Mouse (Mus musculus): ENCODE measurements around the gene Zcchc17. TPM values are rescaled to one million over a fixed set of nuclear protein-coding genes. Genes with fewer than 3 reads are reported as not detected.

Zcchc17 gene
- total RNA-seq, 1 experiment from 2014 or later, result 83.8 TPM

DNA sequence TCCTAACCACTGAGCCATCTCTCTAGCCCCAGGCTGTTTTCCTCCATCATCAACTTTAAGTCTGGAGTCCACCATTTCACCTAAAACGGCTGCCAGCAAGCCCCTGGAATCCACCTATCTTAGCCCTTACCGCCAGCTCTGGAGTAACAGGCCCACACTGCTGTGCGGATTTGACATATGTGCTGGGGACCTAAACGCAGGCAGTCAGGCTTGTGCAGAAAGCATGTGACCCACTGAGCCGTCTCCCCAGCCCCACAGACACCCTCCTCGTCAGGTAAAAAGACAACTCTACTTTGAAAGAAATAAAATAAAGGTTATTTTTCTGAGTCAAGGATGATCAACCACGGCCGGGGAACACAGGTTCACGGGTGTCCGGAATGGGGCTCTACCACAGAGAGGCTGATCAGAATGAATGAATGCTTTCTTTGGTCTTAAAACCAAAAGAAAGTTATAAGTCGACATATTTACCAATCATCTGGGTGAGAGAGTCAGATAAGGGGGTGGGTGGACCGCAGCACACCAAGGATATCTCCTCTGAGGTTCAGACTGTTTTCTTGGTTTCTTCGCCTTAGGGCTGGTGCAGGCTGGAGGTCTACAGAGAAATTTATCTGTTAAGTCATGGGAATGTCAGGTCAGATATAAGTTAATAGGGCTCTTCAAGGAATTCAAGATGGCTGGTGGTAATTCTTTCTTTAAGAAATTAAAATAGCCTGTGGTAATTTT lies 63.3 kb downstream of the Zcchc17 start:
- no peak for ATAC-seq (replicated peaks; ENCODE audit: insufficient number of reproducible peaks, low FRiP score, low TSS enrichment, poor library complexity, severe bottlenecking)

DNA sequence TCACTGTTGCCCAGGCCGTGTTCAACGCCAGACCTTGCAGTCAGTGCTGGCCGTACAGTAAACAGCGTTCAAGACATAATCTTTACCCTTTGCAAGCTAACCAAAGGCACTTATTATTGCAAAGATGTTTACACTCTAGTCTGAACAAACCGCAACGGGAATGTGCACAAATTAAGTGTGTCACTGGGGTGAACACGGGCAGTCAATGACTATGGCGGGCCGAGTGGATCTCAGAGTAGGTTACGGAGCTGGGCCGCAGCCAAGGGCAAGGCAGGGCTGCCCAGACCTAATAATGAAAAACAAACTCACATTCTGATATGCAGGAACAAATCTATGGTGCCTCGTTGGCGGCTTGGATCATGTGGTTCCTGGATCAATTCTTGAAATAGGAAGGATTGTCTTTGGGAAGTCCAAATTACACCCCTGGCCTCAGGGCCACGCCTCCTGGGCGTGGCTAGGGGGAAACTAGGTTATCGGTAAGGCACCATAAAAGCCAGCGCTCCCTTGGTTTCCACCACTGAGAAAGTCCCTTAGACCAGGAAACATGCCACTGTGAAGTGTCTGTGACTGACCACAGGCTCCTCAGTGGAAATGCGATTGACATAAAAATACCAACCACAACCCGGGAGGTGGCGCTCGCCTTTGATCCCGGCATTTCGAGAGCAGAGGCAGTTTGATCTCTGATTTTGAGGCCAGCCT lies 64.5 kb downstream of the Zcchc17 start:
- ATAC-seq (replicated peaks; ENCODE audit: insufficient number of reproducible peaks, low FRiP score, low TSS enrichment, poor library complexity, severe bottlenecking), result no peak

DNA sequence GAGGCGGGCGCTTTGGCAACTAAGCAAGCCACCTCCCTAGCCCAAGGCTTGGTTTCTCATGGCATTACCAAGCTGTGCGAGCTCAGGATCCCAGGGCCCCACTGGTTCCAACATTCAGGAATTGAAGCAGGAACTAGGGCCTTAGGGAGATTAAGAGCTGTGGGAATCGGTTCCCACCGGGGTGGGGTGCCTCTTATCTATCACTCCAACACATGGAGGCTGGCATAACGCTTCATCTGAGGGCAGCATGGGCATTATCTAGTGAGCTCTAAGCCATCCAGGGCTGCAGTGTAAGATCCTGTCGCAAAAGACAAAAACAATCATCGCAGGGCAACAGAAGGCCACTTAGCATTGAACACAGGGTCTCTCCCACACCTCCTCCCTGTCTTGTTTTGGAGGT lies 65.2 kb downstream of the Zcchc17 start:
- no peak for ATAC-seq (replicated peaks; ENCODE audit: insufficient number of reproducible peaks, low FRiP score, low TSS enrichment, poor library complexity, severe bottlenecking)

DNA sequence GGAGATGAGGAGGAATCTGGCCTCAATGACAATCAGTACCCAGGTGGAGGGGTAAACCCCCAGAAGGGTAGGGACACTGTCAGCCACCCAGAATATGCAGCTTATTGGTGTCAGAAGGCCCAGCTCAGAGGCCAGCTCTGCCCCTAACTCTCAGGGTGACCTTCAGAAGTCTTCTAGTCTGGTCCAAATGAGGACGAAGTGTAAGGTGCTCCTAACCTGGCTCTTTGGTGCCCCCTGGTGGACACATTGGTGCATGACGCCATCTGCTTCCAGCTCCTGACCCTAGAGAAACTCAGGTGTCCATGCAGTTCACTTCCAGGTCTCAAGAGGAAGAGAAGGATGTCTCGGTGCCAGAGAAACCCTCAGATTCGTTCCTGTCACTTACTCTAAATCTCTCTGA lies 67.5 kb downstream of the Zcchc17 start:
- ATAC-seq (replicated peaks; ENCODE audit: insufficient number of reproducible peaks, low FRiP score, low TSS enrichment, poor library complexity, severe bottlenecking), result peak; percentile 80

- ATAC-seq (replicated peaks; ENCODE audit: insufficient number of reproducible peaks, low FRiP score, low TSS enrichment, poor library complexity, severe bottlenecking), result no peak
Measured at GRCm38 (mm10) chr4:130289824-130290223, 69.9 kb downstream of the Zcchc17 start.

DNA sequence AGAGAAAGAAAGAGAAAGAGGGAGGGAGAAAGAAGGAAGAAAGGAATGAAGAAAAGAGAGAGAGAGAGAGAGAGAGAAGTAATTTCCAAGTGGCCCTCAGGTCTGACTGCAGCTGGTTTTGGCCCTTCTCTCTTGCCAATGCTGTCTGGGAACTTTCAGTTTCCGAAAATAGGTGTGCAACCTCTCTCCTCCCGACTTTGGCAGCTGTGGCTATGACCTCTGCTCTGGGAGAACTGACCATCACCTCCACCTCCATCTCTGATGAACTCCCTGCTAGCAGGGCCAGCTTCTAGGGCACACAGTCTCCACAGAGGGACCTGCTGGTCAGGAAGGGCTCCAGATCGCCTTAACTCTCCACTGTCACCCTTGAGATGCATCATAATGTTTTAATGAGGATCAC lies 73.2 kb downstream of the Zcchc17 start:
- ATAC-seq (replicated peaks; ENCODE audit: insufficient number of reproducible peaks, low FRiP score, low TSS enrichment, poor library complexity, severe bottlenecking), result no peak

DNA sequence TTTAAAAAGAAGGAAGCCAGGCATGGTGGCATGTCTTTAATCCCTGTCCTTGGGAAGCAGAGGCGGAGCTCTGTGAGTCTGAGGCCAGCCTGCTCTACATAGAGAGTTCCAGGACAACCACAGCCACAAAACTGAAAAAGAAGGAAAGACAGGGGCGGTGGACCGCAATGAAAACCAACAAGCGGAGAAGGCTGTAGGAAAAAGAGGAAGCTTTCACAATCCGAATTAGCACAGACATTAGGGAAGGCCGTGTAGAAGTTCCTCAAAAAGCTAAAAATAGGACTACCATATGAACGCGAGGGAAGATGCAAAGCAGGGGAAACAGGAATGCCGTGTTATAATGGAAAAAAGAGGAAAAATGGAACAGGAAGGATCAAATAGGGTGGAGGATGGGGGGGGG lies 75.9 kb downstream of the Zcchc17 start:
- 0 out of 2 replicates have a peak, but pooled peaks have one; percentile 40 for ATAC-seq (replicated peaks; ENCODE audit: insufficient number of reproducible peaks, low FRiP score, low TSS enrichment, poor library complexity, severe bottlenecking)

GRCm38 (mm10) chr4:130282856-130283255 lies 76.9 kb downstream of the Zcchc17 start:
- ATAC-seq (replicated peaks; ENCODE audit: insufficient number of reproducible peaks, low FRiP score, low TSS enrichment, poor library complexity, severe bottlenecking), result no peak

GRCm38 (mm10) chr4:130279105-130279504 lies 80.6 kb downstream of the Zcchc17 start, which contains the start of gene Serinc2:
TSS of gene Serinc2 (minus strand) at chr4:130279205.
- no peak for ATAC-seq (replicated peaks; ENCODE audit: insufficient number of reproducible peaks, low FRiP score, low TSS enrichment, poor library complexity, severe bottlenecking)

DNA sequence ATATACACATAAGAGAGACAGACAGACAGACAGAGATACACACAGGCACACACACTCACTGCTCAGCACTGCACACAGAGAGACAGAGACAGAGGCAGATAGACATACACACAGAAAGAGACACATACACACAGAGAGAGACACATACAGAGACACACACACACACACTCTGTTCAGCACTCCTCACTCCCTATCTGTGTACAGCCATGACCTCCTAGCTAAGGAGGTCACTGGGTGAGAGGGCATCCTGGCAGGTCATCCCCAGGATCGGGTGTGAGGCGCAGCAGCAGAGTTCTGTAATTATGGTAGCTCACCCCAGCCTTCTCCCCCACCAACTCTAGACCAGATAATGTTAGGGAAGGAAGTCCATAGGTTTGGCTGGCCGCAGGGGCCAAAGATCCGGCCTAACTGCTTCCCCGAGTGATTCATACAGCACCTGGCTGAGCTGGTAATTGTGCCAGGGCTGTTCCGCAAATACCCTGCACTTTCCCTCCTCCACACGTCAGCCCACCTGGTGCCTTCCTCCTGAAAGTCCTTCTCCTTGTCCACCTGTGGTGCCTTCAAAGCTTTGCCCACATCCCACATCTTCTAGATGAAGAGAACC lies 83.1 kb downstream of the Zcchc17 start:
- ATAC-seq (replicated peaks; ENCODE audit: insufficient number of reproducible peaks, low FRiP score, low TSS enrichment, poor library complexity, severe bottlenecking), result no peak

- ATAC-seq (replicated peaks; ENCODE audit: insufficient number of reproducible peaks, low FRiP score, low TSS enrichment, poor library complexity, severe bottlenecking), result no peak
Measured at GRCm38 (mm10) chr4:130275823-130276105, 84.0 kb downstream of the Zcchc17 start.

DNA sequence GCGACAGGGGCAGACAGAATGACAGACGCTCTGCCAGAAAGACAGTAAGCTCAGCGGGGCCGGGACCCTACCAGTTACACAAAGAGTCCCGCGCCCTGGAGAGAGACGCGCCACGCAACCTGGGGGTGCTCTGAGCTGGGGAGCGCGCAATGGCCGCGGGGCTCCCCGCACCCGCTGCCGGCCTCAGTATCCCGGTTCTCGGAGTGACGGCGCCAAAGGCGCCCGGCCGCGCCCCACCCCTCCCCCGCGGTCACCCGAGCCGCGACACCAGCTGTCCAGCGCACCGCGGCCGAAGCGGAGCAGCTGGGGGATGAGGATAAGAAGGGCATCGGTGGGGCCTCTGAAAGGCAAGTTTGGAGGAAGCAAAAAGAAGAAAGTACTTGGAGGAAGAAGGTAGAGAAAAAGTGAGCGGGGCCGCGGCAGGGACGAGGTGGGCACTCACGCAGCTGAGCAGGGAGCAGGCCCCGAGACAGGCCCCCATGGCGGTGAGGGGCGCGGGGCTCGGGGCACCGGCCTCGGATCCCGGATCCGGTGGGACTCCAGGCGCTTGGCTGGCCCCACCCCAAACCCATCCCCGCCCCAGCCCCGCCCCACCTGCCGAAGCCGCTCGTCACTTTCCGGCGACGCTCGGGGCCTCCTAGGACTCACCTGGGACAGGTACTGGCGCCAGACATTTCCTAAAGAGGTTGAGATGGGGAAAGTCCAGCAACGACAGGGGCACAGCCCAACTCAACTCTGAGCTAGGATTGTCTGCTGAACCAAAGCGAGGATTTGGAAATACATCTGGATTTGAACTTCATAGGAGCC lies 84.5 kb downstream of the Zcchc17 start:
- no peak for ATAC-seq (replicated peaks; ENCODE audit: insufficient number of reproducible peaks, low FRiP score, low TSS enrichment, poor library complexity, severe bottlenecking)

DNA sequence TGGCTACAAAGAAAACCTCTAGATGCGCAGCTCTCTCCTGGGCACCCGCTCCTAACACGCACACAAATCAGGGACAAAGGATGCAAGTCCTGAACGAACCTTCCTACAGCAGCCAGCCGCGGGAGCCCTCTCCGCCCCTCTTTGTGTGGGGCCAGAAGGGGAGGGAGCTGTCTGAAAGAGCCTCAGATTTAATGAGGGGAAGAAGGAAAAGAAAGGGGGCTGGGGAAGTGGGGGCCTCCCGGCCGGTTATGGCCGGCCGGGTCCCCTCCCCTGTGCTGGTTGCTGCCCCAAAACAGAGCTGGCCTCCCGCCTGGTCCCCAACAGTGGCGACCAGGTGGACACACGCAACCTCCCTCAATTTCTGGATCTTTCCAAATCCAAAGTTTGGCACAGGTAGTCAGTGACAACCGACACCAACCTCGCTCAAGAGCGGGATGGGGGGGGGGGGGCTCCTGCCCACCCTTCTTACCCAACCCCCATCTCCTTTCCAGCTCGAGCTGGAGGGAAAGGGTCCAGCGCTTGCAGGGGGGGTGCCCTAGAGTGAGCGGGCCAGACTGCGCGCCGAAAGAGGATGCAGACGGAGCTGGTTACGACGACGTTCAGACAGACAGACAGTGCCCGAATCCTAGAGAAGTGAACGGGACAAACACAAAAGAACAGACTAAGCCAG lies 85.3 kb downstream of the Zcchc17 start:
- ATAC-seq (replicated peaks; ENCODE audit: insufficient number of reproducible peaks, low FRiP score, low TSS enrichment, poor library complexity, severe bottlenecking), result no peak

GRCm38 (mm10) chr4:130273698-130274345 lies 85.9 kb downstream of the Zcchc17 start:
- no peak for ATAC-seq (replicated peaks; ENCODE audit: insufficient number of reproducible peaks, low FRiP score, low TSS enrichment, poor library complexity, severe bottlenecking)

- no peak for ATAC-seq (replicated peaks; ENCODE audit: insufficient number of reproducible peaks, low FRiP score, low TSS enrichment, poor library complexity, severe bottlenecking)
Measured at GRCm38 (mm10) chr4:130270611-130271347, 89.0 kb downstream of the Zcchc17 start.

GRCm38 (mm10) chr4:130270089-130270488 lies 89.7 kb downstream of the Zcchc17 start:
- no peak for ATAC-seq (replicated peaks; ENCODE audit: insufficient number of reproducible peaks, low FRiP score, low TSS enrichment, poor library complexity, severe bottlenecking)

GRCm38 (mm10) chr4:130268736-130269135 lies 91.0 kb downstream of the Zcchc17 start:
- ATAC-seq (replicated peaks; ENCODE audit: insufficient number of reproducible peaks, low FRiP score, low TSS enrichment, poor library complexity, severe bottlenecking), result no peak

GRCm38 (mm10) chr4:130267069-130267468 lies 92.7 kb downstream of the Zcchc17 start:
- no peak for ATAC-seq (replicated peaks; ENCODE audit: insufficient number of reproducible peaks, low FRiP score, low TSS enrichment, poor library complexity, severe bottlenecking)
